Comparison of ENCODE assay signal across 19 mouse cellular contexts in the genomic region with DNA sequence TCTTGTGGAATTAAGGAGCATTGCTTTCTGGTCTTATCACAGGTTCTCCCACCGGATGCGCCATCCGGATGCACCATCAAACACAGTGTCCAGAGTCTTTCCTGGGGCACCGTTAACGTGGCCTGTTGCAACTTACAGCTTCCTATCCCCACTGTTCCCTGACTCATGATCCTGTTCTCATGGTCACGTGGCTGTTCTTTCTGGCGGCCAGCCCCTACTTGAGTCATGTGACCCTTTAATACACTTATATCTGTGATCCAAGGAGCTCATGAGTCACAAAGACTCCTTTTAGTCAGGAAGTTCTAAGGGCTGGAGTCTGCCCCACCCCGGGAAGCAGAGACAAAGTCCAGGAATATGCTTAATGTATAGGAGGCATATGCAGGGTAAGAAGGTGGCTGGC. TPM values are rescaled to one million over a fixed set of nuclear protein-coding genes. Genes with fewer than 3 reads are reported as not detected.
DNase-seq lines count a peak whose midpoint lies in the region; ATAC-seq and TF ChIP-seq lines count a peak whose summit lies in the region.
"Had no signal": no experiment of that assay in that cellular context is flagged by ENCODE, and none has a peak within 500 bp of the region (broad histone marks: within the 10 kb centered on the region; RNA-seq: fewer than 3 reads in every experiment).

No protein-coding gene starts in this region.

- H3K9me3 ChIP-seq in liver, embryonic 16.5 days (replicated peaks; ENCODE audit: control insufficient read depth, low read length) = no peaks in the 10 kb centered on the region
- H3K9me3 ChIP-seq in lung, embryonic 16.5 days (ENCODE audit: control insufficient read depth, low read length) = no peaks in the 10 kb centered on the region
- H3K9me3 ChIP-seq in stomach, embryonic 15.5 days = no peaks in the 10 kb centered on the region
- H3K9me3 ChIP-seq: heart, embryonic 15.5 days; liver, embryonic 15.5 days; midbrain, embryonic 12.5 days had no signal

- H3K27ac ChIP-seq in liver, embryonic 16.5 days (ENCODE audit: low read length) = no peak overlapping the region
- H3K27ac ChIP-seq in bone marrow macrophage, adult 2 months (ENCODE audit: insufficient read depth, low read depth, low read length) = peak overlapping the region; percentile 60
- no peak overlapping the region for H3K27ac ChIP-seq in lung, embryonic 16.5 days (ENCODE audit: low read length)
- no peak overlapping the region for H3K27ac ChIP-seq in stomach, embryonic 15.5 days
- H3K27ac ChIP-seq in thymus, adult 2 months (ENCODE audit: control insufficient read depth, insufficient read depth, low read length) = no peak overlapping the region
- H3K27ac ChIP-seq: forebrain, embryonic 13.5 days; heart, embryonic 15.5 days; hindbrain, embryonic 14.5 days; liver, embryonic 15.5 days; midbrain, embryonic 12.5 days had no signal

- no peak for TF ChIP-seq POLR2A in bone marrow macrophage, adult 2 months (IDR thresholded peaks at IDR 0.05; ENCODE audit: borderline replicate concordance, low read depth, low read length)
- no peak for TF ChIP-seq POLR2A in thymus, adult 2 months (IDR thresholded peaks at IDR 0.05; ENCODE audit: control insufficient read depth, extremely low read depth, insufficient read depth, low read length, poor library complexity)

- no peak for DNase-seq in liver
- DNase-seq in thymus, adult 2 months = no peak
- no peak for DNase-seq in kidney, postnatal 14 days
- no peak for DNase-seq in thymus, postnatal 25 days
- DNase-seq: cerebellum, adult 8-10 months; heart, adult 18-20 months; kidney, adult 18-20 months; kidney, postnatal 36 days; layer of hippocampus, postnatal 36 days had no signal

- no peak overlapping the region for H3K4me3 ChIP-seq in liver, embryonic 16.5 days (ENCODE audit: low read depth, low read length)
- peak overlapping the region; percentile 15; the same call in 1 of the 2 replicates for H3K4me3 ChIP-seq in bone marrow macrophage, adult 2 months (ENCODE audit: insufficient read depth, low read length)
- H3K4me3 ChIP-seq in lung, embryonic 16.5 days (ENCODE audit: low read length) = no peak overlapping the region
- H3K4me3 ChIP-seq in stomach, embryonic 15.5 days (replicated peaks) = no peak overlapping the region
- H3K4me3 ChIP-seq in thymus, adult 2 months (ENCODE audit: control insufficient read depth, insufficient read depth, low read length) = no peak overlapping the region
- H3K4me3 ChIP-seq: forebrain, embryonic 13.5 days; heart, embryonic 15.5 days; liver, embryonic 15.5 days; midbrain, embryonic 12.5 days had no signal

- no peaks in the 10 kb centered on the region for H3K27me3 ChIP-seq in liver, embryonic 16.5 days (ENCODE audit: control insufficient read depth, insufficient read depth, low read depth, low read length)
- no peaks in the 10 kb centered on the region for H3K27me3 ChIP-seq in lung, embryonic 16.5 days (ENCODE audit: control insufficient read depth, insufficient read depth, low read depth, low read length)
- no peaks in the 10 kb centered on the region for H3K27me3 ChIP-seq in stomach, embryonic 15.5 days (replicated peaks)
- no peaks in the 10 kb centered on the region for H3K27me3 ChIP-seq in thymus, adult 2 months (ENCODE audit: control insufficient read depth, insufficient read depth, low read length)
- H3K27me3 ChIP-seq: forebrain, embryonic 13.5 days; heart, embryonic 15.5 days; liver, embryonic 15.5 days; midbrain, embryonic 12.5 days had no signal

- no peak for TF ChIP-seq CTCF in bone marrow macrophage, adult 2 months (IDR thresholded peaks at IDR 0.05; ENCODE audit: low read depth, low read length)
- TF ChIP-seq CTCF in thymus, adult 2 months (IDR thresholded peaks at IDR 0.05; ENCODE audit: borderline replicate concordance, control insufficient read depth, extremely low read depth, insufficient read depth, low read length, poor library complexity) = no peak

- peak; percentile 30; the same call in 1 of the 2 replicates for ATAC-seq in liver, embryonic 16.5 days (ENCODE audit: low read depth)
- ATAC-seq in lung, embryonic 16.5 days (ENCODE audit: low read depth) = 0 out of 2 replicates have a peak, but pooled peaks have one; percentile 20
- peak; percentile 53; the same call in 1 of the 2 replicates for ATAC-seq in stomach, embryonic 15.5 days (ENCODE audit: insufficient read depth, low FRiP score, low read depth)
- ATAC-seq: activated CD4-positive, CD25-positive, alpha-beta regulatory T cell, adult 4 months; forebrain, embryonic 13.5 days had no signal

- WGBS in liver, embryonic 16.5 days (ENCODE audit: insufficient replicate concordance) = 69% methylated on average over 8 of the region's 8 CpGs
- WGBS in lung, embryonic 16.5 days = 84% methylated on average over 8 of the region's 8 CpGs
- 81% methylated on average over 8 of the region's 8 CpGs for WGBS in stomach, embryonic 15.5 days
- WGBS in thymus, adult 2 months = 96% methylated on average over 8 of the region's 8 CpGs

- H3K4me1 ChIP-seq in liver, embryonic 16.5 days (ENCODE audit: control insufficient read depth, low read depth, low read length) = no peaks in the 10 kb centered on the region
- H3K4me1 ChIP-seq in bone marrow macrophage, adult 2 months (ENCODE audit: control insufficient read depth, insufficient read depth, low read length) = peaks cover 41% of the 10 kb centered on the region
- peaks cover 2% of the 10 kb centered on the region; the same call in 1 of the 2 replicates for H3K4me1 ChIP-seq in lung, embryonic 16.5 days (replicated peaks; ENCODE audit: control insufficient read depth, insufficient read depth, low read length)
- no peaks in the 10 kb centered on the region; the same call in 1 of the 2 replicates for H3K4me1 ChIP-seq in stomach, embryonic 15.5 days
- no peaks in the 10 kb centered on the region for H3K4me1 ChIP-seq in thymus, adult 2 months (replicated peaks; ENCODE audit: control insufficient read depth, insufficient read depth, low read length)
- H3K4me1 ChIP-seq: liver, embryonic 15.5 days had no signal

- no peaks in the 10 kb centered on the region for H3K36me3 ChIP-seq in liver, embryonic 16.5 days (ENCODE audit: control insufficient read depth, insufficient read depth)
- no peaks in the 10 kb centered on the region for H3K36me3 ChIP-seq in lung, embryonic 16.5 days (ENCODE audit: control insufficient read depth, insufficient read depth, low read length)
- H3K36me3 ChIP-seq in stomach, embryonic 15.5 days = no peaks in the 10 kb centered on the region
- H3K36me3 ChIP-seq in thymus, adult 2 months (ENCODE audit: control insufficient read depth, insufficient read depth, low read length) = peaks cover 11% of the 10 kb centered on the region
- H3K36me3 ChIP-seq: heart, embryonic 15.5 days; liver, embryonic 15.5 days; midbrain, embryonic 12.5 days had no signal

- no peak overlapping the region for H3K9ac ChIP-seq in liver, embryonic 16.5 days (ENCODE audit: low read depth, low read length)
- H3K9ac ChIP-seq in lung, embryonic 16.5 days (ENCODE audit: low read length) = no peak overlapping the region
- H3K9ac ChIP-seq in stomach, embryonic 15.5 days = no peak overlapping the region
- H3K9ac ChIP-seq: forebrain, embryonic 13.5 days; heart, embryonic 15.5 days; hindbrain, embryonic 14.5 days; liver, embryonic 15.5 days; midbrain, embryonic 12.5 days had no signal

- no peak overlapping the region for H3K4me2 ChIP-seq in liver, embryonic 16.5 days (ENCODE audit: low read depth, low read length)
- no peak overlapping the region for H3K4me2 ChIP-seq in lung, embryonic 16.5 days (ENCODE audit: low read depth, low read length)
- no peak overlapping the region for H3K4me2 ChIP-seq in stomach, embryonic 15.5 days
- H3K4me2 ChIP-seq: forebrain, embryonic 13.5 days; heart, embryonic 15.5 days; hindbrain, embryonic 14.5 days; liver, embryonic 15.5 days; midbrain, embryonic 12.5 days had no signal

RNA-seq across cellular contexts. Expression of gene Mgat5, which starts 52.2 kb away (rescaled TPM):
- 0.83 and 0.98 TPM in 2 replicates for polyA plus RNA-seq in liver, embryonic 16.5 days (2015; fragmentation: Nextera tagmentation; extraction: Ambion mirVana)
- 20.4 and 22.7 TPM in 2 replicates for polyA plus RNA-seq in bone marrow macrophage, adult 2 months (2012; ENCODE audit: insufficient read depth, insufficient read length, missing spikeins)
- polyA plus RNA-seq in lung, embryonic 16.5 days (2015; fragmentation: Nextera tagmentation; extraction: Ambion mirVana) = 4.1 and 4.3 TPM in 2 replicates
- polyA plus RNA-seq in stomach, embryonic 15.5 days (2015; fragmentation: Nextera tagmentation; extraction: Ambion mirVana) = 5.4 and 5.7 TPM in 2 replicates
- polyA plus RNA-seq in thymus, adult 2 months (2012; rRNA removed) = 24.1 and 24.6 TPM in 2 replicates
